Mouse (Mus musculus) monocyte, adult 2 months (primary cell): ENCODE measurements around the gene Larp4b.

Experiments used
- DNase-seq, 2 experiments: peaks; one replicate each; pipeline ENCODE4 v3.0.0; 2022; ENCODE audit warnings: low spot score in 2 of 2, low read depth in 1 of 2

Gene Larp4b

GRCm38 (mm10) chr13:9178270-9178669 lies 84.6 kb downstream of the Larp4b start:
- DNase-seq, result no peak

GRCm38 (mm10) chr13:9178718-9179117 lies 85.0 kb downstream of the Larp4b start:
- DNase-seq, result no peak

- DNase-seq, result no peak
These were observed 86.5 kb downstream of the Larp4b start for GRCm38 (mm10) chr13:9180221-9180620.

- no peak for DNase-seq
These were observed 87.4 kb downstream of the Larp4b start for GRCm38 (mm10) chr13:9181106-9181505.

GRCm38 (mm10) chr13:9181666-9182264 lies 88.1 kb downstream of the Larp4b start:
- peak in 1 of 2 experiments; percentile 57 for DNase-seq

- no peak for DNase-seq
These were observed 90.6 kb downstream of the Larp4b start for GRCm38 (mm10) chr13:9184281-9184680.

- DNase-seq, result no peak
These were observed 91.0 kb downstream of the Larp4b start for GRCm38 (mm10) chr13:9184716-9185115.

GRCm38 (mm10) chr13:9187156-9187555 lies 93.5 kb downstream of the Larp4b start:
- DNase-seq, result no peak

GRCm38 (mm10) chr13:9187566-9188530 lies 94.2 kb downstream of the Larp4b start:
- no peak for DNase-seq

GRCm38 (mm10) chr13:9189481-9189880 lies 95.8 kb downstream of the Larp4b start:
- no peak for DNase-seq

- DNase-seq, result no peak
These were observed 97.8 kb downstream of the Larp4b start for GRCm38 (mm10) chr13:9191172-9192140.

- DNase-seq, result no peak
These were observed 99.2 kb downstream of the Larp4b start for GRCm38 (mm10) chr13:9192797-9193330.

- DNase-seq, result no peak
These were observed 101.0 kb downstream of the Larp4b start for GRCm38 (mm10) chr13:9194656-9195055.

- DNase-seq, result no peak
These were observed 101.9 kb downstream of the Larp4b start for GRCm38 (mm10) chr13:9195565-9195964.

- DNase-seq, result no peak
These were observed 104.4 kb downstream of the Larp4b start for GRCm38 (mm10) chr13:9198106-9198505.

- DNase-seq, result no peak
These were observed 105.2 kb downstream of the Larp4b start for GRCm38 (mm10) chr13:9198728-9199464.

GRCm38 (mm10) chr13:9199465-9199844 lies 105.8 kb downstream of the Larp4b start:
- DNase-seq, result no peak

- DNase-seq, result no peak
These were observed 129.2 kb downstream of the Larp4b start for GRCm38 (mm10) chr13:9222761-9223405.
